Mouse (Mus musculus): ENCODE data around the gene Artn. TPM values are rescaled to one million over a fixed set of nuclear protein-coding genes. Genes with fewer than 3 reads are reported as not detected.

The Artn gene
- total and polyA plus RNA-seq, 2 experiments from 2014 or later = 0.59 to 1.0 TPM

GRCm38 (mm10) chr4:117934081-117934480 lies 4.5 kb upstream of the Artn start:
- H3K4me2 ChIP-seq (ENCODE audit: low read depth, low read length) = no peak overlapping the region
- no peak for DNase-seq (ENCODE audit: low spot score)
- H3K4me1 ChIP-seq (ENCODE audit: insufficient read depth, low read length) = peaks cover 5% of the 10 kb centered on the region
- H3K9ac ChIP-seq (replicated peaks; ENCODE audit: low read length) = no peak overlapping the region
- WGBS = 91% methylated on average over 4 of the region's 4 CpGs
- no peak for ATAC-seq
- H3K36me3 ChIP-seq (ENCODE audit: insufficient read depth, low read length) = 0 out of 2 replicates have a peak, but pooled peaks cover 3% of the 10 kb centered on the region
- H3K9me3 ChIP-seq (ENCODE audit: low read length) = no peaks in the 10 kb centered on the region
- no peaks in the 10 kb centered on the region; the same call in 1 of the 2 replicates for H3K27me3 ChIP-seq (ENCODE audit: insufficient read depth, low read length)
- TF ChIP-seq CTCF (IDR thresholded peaks at IDR 0.05; ENCODE audit: low read depth) = no peak
- no peak overlapping the region for H3K27ac ChIP-seq
- H3K4me3 ChIP-seq (ENCODE audit: low read length) = no peak overlapping the region

GRCm38 (mm10) chr4:117933248-117933647 lies 3.7 kb upstream of the Artn start:
- DNase-seq (ENCODE audit: low spot score) (no peak), ATAC-seq (no peak)
- H3K9ac ChIP-seq (replicated peaks; ENCODE audit: low read length) = no peak overlapping the region
- no peaks in the 10 kb centered on the region; the same call in 1 of the 2 replicates for H3K27me3 ChIP-seq (ENCODE audit: insufficient read depth, low read length)
- H3K36me3 ChIP-seq (ENCODE audit: insufficient read depth, low read length) = 0 out of 2 replicates have a peak, but pooled peaks cover 3% of the 10 kb centered on the region
- H3K4me3 ChIP-seq (ENCODE audit: low read length) = no peak overlapping the region
- 82% methylated on average over 5 of the region's 5 CpGs for WGBS
- H3K27ac ChIP-seq = no peak overlapping the region
- no peaks in the 10 kb centered on the region for H3K9me3 ChIP-seq (ENCODE audit: low read length)
- no peak overlapping the region for H3K4me2 ChIP-seq (ENCODE audit: low read depth, low read length)
- H3K4me1 ChIP-seq (ENCODE audit: insufficient read depth, low read length) = peaks cover 11% of the 10 kb centered on the region
- TF ChIP-seq CTCF (IDR thresholded peaks at IDR 0.05; ENCODE audit: low read depth) = no peak

GRCm38 (mm10) chr4:117928699-117929241 lies 793 bp downstream of the Artn start:
- Histone ChIP-seq H3K4me2 (ENCODE audit: low read depth, low read length) (peak overlapping the region; percentile 57), H3K4me3 (ENCODE audit: low read length) (peak overlapping the region; percentile 25), H3K36me3 (ENCODE audit: insufficient read depth, low read length) (0 out of 2 replicates have a peak, but pooled peaks cover 3% of the 10 kb centered on the region), H3K9me3 (ENCODE audit: low read length) (no peaks in the 10 kb centered on the region), H3K4me1 (ENCODE audit: insufficient read depth, low read length) (peaks cover 21% of the 10 kb centered on the region), H3K27ac (no peak overlapping the region), H3K27me3 (ENCODE audit: insufficient read depth, low read length) (peaks cover 3% of the 10 kb centered on the region; the same call in 1 of the 2 replicates), H3K9ac (replicated peaks; ENCODE audit: low read length) (peak overlapping the region; percentile 38; the same call in 1 of the 2 replicates)
- DNase-seq (ENCODE audit: low spot score) = peak; percentile 49
- TF ChIP-seq CTCF (IDR thresholded peaks at IDR 0.05; ENCODE audit: low read depth) = peak; percentile 47
- 3% methylated on average over 13 of the region's 13 CpGs for WGBS
- ATAC-seq = peak; percentile 10; the same call in 1 of the 2 replicates

GRCm38 (mm10) chr4:117928234-117928633 lies 1.3 kb downstream of the Artn start:
- H3K27me3 ChIP-seq (ENCODE audit: insufficient read depth, low read length) = peaks cover 3% of the 10 kb centered on the region; the same call in 1 of the 2 replicates
- H3K9ac ChIP-seq (replicated peaks; ENCODE audit: low read length) = no peak overlapping the region
- ATAC-seq = peak; percentile 59
- peak; percentile 91 for DNase-seq (ENCODE audit: low spot score)
- H3K4me2 ChIP-seq (ENCODE audit: low read depth, low read length) = peak overlapping the region; percentile 17; the same call in 1 of the 2 replicates
- no peaks in the 10 kb centered on the region for H3K9me3 ChIP-seq (ENCODE audit: low read length)
- 0 out of 2 replicates have a peak, but pooled peaks cover 3% of the 10 kb centered on the region for H3K36me3 ChIP-seq (ENCODE audit: insufficient read depth, low read length)
- WGBS = 17% methylated on average over 6 of the region's 6 CpGs
- H3K4me1 ChIP-seq (ENCODE audit: insufficient read depth, low read length) = peaks cover 21% of the 10 kb centered on the region
- H3K4me3 ChIP-seq (ENCODE audit: low read length) = no peak overlapping the region
- no peak overlapping the region for H3K27ac ChIP-seq
- peak; percentile 97 for TF ChIP-seq CTCF (IDR thresholded peaks at IDR 0.05; ENCODE audit: low read depth)

- TF ChIP-seq CTCF (IDR thresholded peaks at IDR 0.05; ENCODE audit: low read depth) = peak; percentile 6; the same call in 1 of the 2 replicates
- H3K27me3 ChIP-seq (ENCODE audit: insufficient read depth, low read length) = peaks cover 3% of the 10 kb centered on the region; the same call in 1 of the 2 replicates
- H3K9me3 ChIP-seq (ENCODE audit: low read length) = no peaks in the 10 kb centered on the region
- DNase-seq (ENCODE audit: low spot score) (peak; percentile 80), ATAC-seq (peak; percentile 75)
- under 1% methylated on average over 71 of the region's 71 CpGs for WGBS
- H3K36me3 ChIP-seq (ENCODE audit: insufficient read depth, low read length) = no peaks in the 10 kb centered on the region
- no peak overlapping the region for H3K27ac ChIP-seq
- H3K4me2 ChIP-seq (ENCODE audit: low read depth, low read length) = peak overlapping the region; percentile 90
- H3K4me3 ChIP-seq (ENCODE audit: low read length) = peak overlapping the region; percentile 45
- peaks cover 21% of the 10 kb centered on the region for H3K4me1 ChIP-seq (ENCODE audit: insufficient read depth, low read length)
- H3K9ac ChIP-seq (replicated peaks; ENCODE audit: low read length) = peak overlapping the region; percentile 59
Observed at GRCm38 (mm10) chr4:117926545-117927482, 2.7 kb downstream of the Artn start.

GRCm38 (mm10) chr4:117924916-117925315 lies 4.6 kb downstream of the Artn start:
- peaks cover 3% of the 10 kb centered on the region; the same call in 1 of the 2 replicates for H3K27me3 ChIP-seq (ENCODE audit: insufficient read depth, low read length)
- no peak overlapping the region for H3K27ac ChIP-seq
- H3K4me1 ChIP-seq (ENCODE audit: insufficient read depth, low read length) = peaks cover 21% of the 10 kb centered on the region
- WGBS = 64% methylated on average over 6 of the region's 6 CpGs
- ATAC-seq (no peak), DNase-seq (ENCODE audit: low spot score) (no peak)
- no peaks in the 10 kb centered on the region for H3K9me3 ChIP-seq (ENCODE audit: low read length)
- TF ChIP-seq CTCF (IDR thresholded peaks at IDR 0.05; ENCODE audit: low read depth) = no peak
- no peak overlapping the region for H3K4me2 ChIP-seq (ENCODE audit: low read depth, low read length)
- no peaks in the 10 kb centered on the region for H3K36me3 ChIP-seq (ENCODE audit: insufficient read depth, low read length)
- H3K4me3 ChIP-seq (ENCODE audit: low read length) = no peak overlapping the region
- no peak overlapping the region for H3K9ac ChIP-seq (replicated peaks; ENCODE audit: low read length)

Data from hindbrain, postnatal 0 days (tissue).